Mouse (Mus musculus) heart, adult 2 months (tissue): ENCODE results near the gene Adamtsl1.

Experiments used
- CTCF ChIP-seq: fragments of 200-600 bp; IDR thresholded peaks from 2 replicates; pipeline ENCODE4 v1.8.1; 2022; ENCODE audit warnings: antibody characterized with exemption, mild to moderate bottlenecking, moderate library complexity
- EP300 ChIP-seq: fragments of 200-500 bp; IDR thresholded peaks from 2 replicates; pipeline ENCODE4 v1.6.1; 2011; ENCODE audit warnings: low read depth, low read length, control low read depth; ENCODE audit not compliant: insufficient read depth

- TF ChIP-seq CTCF (no peak), EP300 (no peak)
Measured at GRCm38 (mm10) chr4:86224875-86225274, 710.9 kb downstream of the Adamtsl1 start.
